Mouse (Mus musculus): Measurements from ENCODE around the gene Nos3. TPM values are rescaled to one million over a fixed set of nuclear protein-coding genes. Genes with fewer than 3 reads are reported as not detected.

The Nos3 gene
- polyA plus RNA-seq, 1 experiment from 2014 or later: 7.4 TPM

DNA sequence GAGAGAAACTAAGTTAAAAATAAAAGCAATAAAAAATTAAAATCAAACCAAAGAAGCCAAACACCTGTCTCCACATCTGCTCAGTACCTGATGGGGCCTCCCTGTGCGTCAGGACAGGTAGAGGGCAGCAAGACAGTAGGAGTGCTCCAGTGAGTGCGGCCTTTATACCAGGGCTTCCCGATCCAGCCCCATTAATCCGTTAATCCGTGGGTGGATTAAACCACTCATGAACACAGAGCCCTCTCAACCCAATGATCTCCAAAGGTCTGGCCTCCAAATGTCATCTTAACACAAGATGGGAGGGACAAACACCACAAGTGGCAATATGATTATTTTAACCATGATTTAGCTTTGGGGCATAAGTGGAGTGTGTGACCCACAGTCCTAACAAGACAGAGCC, 9.2 kb downstream of the Nos3 start:
- 55% methylated on average over 5 of the region's 5 CpGs for WGBS
- H3K9ac ChIP-seq (ENCODE audit: low read length): no peak overlapping the region
- H3K4me2 ChIP-seq (ENCODE audit: low read depth, low read length, severe bottlenecking): no peak overlapping the region
- H3K36me3 ChIP-seq (ENCODE audit: control insufficient read depth, insufficient read depth, low read length): no peaks in the 10 kb centered on the region
- DNase-seq (ENCODE audit: low spot score) (no peak), ATAC-seq (replicated peaks; ENCODE audit: low FRiP score) (no peak)
- H3K27ac ChIP-seq (ENCODE audit: low read depth, low read length): no peak overlapping the region
- H3K27me3 ChIP-seq (ENCODE audit: control insufficient read depth, insufficient read depth, low read length): no peaks in the 10 kb centered on the region
- H3K9me3 ChIP-seq (ENCODE audit: control insufficient read depth, low read length): no peaks in the 10 kb centered on the region
- no peaks in the 10 kb centered on the region for H3K4me1 ChIP-seq (replicated peaks; ENCODE audit: control insufficient read depth, insufficient read depth, low read length)
- H3K4me3 ChIP-seq (ENCODE audit: low read depth, low read length): no peak overlapping the region

DNA sequence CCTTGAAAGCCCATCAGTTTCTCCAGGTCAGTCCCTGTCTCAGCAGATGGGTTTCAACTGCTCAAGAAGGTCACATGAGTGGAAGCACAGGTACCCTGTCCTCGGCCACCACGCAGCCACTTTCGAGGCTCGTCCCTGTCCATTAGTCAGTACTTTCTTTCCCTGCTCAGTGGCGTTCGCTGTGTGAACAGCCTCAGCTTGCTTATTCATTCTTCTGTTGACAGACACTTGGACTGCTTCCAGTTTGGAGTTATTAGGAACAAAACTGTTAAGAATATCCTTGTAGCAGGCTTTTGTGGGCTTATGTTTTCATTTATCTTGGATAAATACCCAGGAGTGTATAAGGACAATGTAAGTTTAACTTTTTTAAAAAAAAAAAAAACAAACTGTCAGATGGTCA, 9.6 kb downstream of the Nos3 start:
- no peaks in the 10 kb centered on the region for H3K36me3 ChIP-seq (ENCODE audit: control insufficient read depth, insufficient read depth, low read length)
- no peak for DNase-seq (ENCODE audit: low spot score)

DNA sequence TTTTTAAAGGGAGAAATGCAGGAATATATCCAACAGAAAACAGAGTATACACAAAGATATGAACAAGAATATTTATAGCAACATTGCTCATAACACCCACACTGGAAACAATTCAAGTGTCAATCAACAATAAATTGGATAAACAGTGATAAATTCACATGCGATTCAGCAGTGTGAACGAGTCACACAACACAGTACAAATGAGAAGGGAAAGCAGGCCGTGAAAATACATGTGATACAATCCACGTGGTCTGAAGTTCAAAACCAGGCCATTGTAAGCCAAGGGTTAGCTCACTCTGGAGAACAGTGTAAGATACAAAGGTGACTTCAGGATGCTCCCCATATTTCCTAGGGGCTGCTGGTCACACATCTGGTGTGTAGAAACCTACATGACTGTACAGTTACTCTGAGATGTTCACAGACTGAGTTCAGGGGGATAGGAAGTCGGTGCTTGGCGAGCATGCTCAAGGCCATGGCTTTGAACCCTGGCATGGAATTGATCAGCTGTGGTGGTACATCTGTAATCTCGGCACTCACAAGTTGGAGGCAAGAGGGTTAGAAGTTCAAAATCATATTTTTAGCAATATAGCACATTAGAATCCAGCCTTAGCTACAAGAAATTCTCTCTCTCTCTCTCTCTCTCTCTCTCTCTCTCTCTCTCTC, 10.2 kb downstream of the Nos3 start:
- no peaks in the 10 kb centered on the region for H3K36me3 ChIP-seq (ENCODE audit: control insufficient read depth, insufficient read depth, low read length)
- no peak for DNase-seq (ENCODE audit: low spot score)
- 85% methylated on average over 7 of the region's 7 CpGs for WGBS
- H3K4me3 ChIP-seq (ENCODE audit: low read depth, low read length): no peak overlapping the region
- ATAC-seq (replicated peaks; ENCODE audit: low FRiP score): no peak
- no peak overlapping the region for H3K4me2 ChIP-seq (ENCODE audit: low read depth, low read length, severe bottlenecking)
- H3K27me3 ChIP-seq (ENCODE audit: control insufficient read depth, insufficient read depth, low read length): no peaks in the 10 kb centered on the region
- H3K9ac ChIP-seq (ENCODE audit: low read length): no peak overlapping the region
- no peaks in the 10 kb centered on the region for H3K4me1 ChIP-seq (replicated peaks; ENCODE audit: control insufficient read depth, insufficient read depth, low read length)
- no peak overlapping the region for H3K27ac ChIP-seq (ENCODE audit: low read depth, low read length)
- no peaks in the 10 kb centered on the region for H3K9me3 ChIP-seq (ENCODE audit: control insufficient read depth, low read length)

More for the DNA sequence above, 9.6 kb downstream of the Nos3 start:
- Histone ChIP-seq H3K4me1 (replicated peaks; ENCODE audit: control insufficient read depth, insufficient read depth, low read length) (no peaks in the 10 kb centered on the region), H3K27ac (ENCODE audit: low read depth, low read length) (no peak overlapping the region), H3K4me3 (ENCODE audit: low read depth, low read length) (no peak overlapping the region), H3K27me3 (ENCODE audit: control insufficient read depth, insufficient read depth, low read length) (no peaks in the 10 kb centered on the region), H3K9ac (ENCODE audit: low read length) (no peak overlapping the region), H3K4me2 (ENCODE audit: low read depth, low read length, severe bottlenecking) (no peak overlapping the region), H3K9me3 (ENCODE audit: control insufficient read depth, low read length) (no peaks in the 10 kb centered on the region)
- ATAC-seq (replicated peaks; ENCODE audit: low FRiP score): no peak
- 79% methylated on average over 6 of the region's 6 CpGs for WGBS

DNA sequence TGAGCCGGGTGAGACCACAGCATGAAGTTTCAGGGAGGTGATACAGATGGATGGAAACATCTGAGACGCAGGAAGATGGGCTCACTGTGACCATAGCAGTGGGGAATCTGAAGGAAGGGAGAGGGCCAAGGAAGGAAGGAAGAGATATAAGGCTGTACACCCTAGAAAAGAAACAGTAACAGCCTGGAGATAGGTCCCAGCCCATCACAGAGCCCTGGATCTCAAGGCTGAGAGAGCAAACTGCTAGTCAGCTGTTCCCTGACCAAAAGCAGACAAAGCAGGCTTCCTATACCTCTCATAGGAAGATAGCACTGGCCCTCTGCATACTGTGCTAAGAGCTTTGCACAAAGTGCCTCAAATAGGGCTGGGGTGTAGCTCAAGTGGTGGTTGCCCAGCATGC, 14.1 kb downstream of the Nos3 start:
- Histone ChIP-seq H3K9me3 (ENCODE audit: control insufficient read depth, low read length) (no peaks in the 10 kb centered on the region), H3K4me2 (ENCODE audit: low read depth, low read length, severe bottlenecking) (no peak overlapping the region), H3K36me3 (ENCODE audit: control insufficient read depth, insufficient read depth, low read length) (no peaks in the 10 kb centered on the region), H3K27ac (ENCODE audit: low read depth, low read length) (no peak overlapping the region), H3K27me3 (ENCODE audit: control insufficient read depth, insufficient read depth, low read length) (no peaks in the 10 kb centered on the region), H3K9ac (ENCODE audit: low read length) (no peak overlapping the region), H3K4me3 (ENCODE audit: low read depth, low read length) (no peak overlapping the region), H3K4me1 (replicated peaks; ENCODE audit: control insufficient read depth, insufficient read depth, low read length) (peaks cover 6% of the 10 kb centered on the region; the same call in 1 of the 2 replicates)
- no peak for DNase-seq (ENCODE audit: low spot score)
- WGBS: 77% methylated on average over 2 of the region's 2 CpGs
- no peak for ATAC-seq (replicated peaks; ENCODE audit: low FRiP score)

- no peak for ATAC-seq (replicated peaks; ENCODE audit: low FRiP score)
- Histone ChIP-seq H3K9ac (ENCODE audit: low read length) (no peak overlapping the region), H3K27me3 (ENCODE audit: control insufficient read depth, insufficient read depth, low read length) (no peaks in the 10 kb centered on the region), H3K9me3 (ENCODE audit: control insufficient read depth, low read length) (no peaks in the 10 kb centered on the region), H3K36me3 (ENCODE audit: control insufficient read depth, insufficient read depth, low read length) (no peaks in the 10 kb centered on the region), H3K4me2 (ENCODE audit: low read depth, low read length, severe bottlenecking) (no peak overlapping the region), H3K27ac (ENCODE audit: low read depth, low read length) (no peak overlapping the region), H3K4me3 (ENCODE audit: low read depth, low read length) (no peak overlapping the region), H3K4me1 (replicated peaks; ENCODE audit: control insufficient read depth, insufficient read depth, low read length) (peaks cover 6% of the 10 kb centered on the region; the same call in 1 of the 2 replicates)
- DNase-seq (ENCODE audit: low spot score): no peak
- WGBS: 80% methylated on average over 4 of the region's 4 CpGs
Observed at GRCm38 (mm10) chr5:24379501-24379900, 14.9 kb downstream of the Nos3 start.

DNA sequence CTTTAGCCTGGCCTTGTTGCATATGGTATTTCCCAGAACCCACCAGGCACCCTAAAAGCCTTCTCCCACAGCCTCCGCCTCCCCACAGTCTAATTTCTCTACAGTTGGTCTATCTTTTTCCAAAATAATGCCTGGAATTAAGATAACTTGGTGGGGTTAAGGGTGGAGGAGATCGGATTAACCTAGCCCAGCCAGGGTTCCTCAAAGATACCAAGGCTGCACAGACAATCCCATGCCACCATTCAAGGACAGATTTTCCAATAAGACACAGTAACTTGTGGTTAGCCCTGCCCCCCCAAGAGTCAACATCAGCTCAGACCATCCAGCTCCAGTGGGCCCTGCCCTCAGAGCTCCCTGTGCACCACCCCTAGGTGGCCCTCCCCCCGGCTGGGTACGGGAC, 15.9 kb downstream of the Nos3 start:
- WGBS: 90% methylated on average over 4 of the region's 4 CpGs
- no peak for ATAC-seq (replicated peaks; ENCODE audit: low FRiP score)
- Histone ChIP-seq H3K4me2 (ENCODE audit: low read depth, low read length, severe bottlenecking) (no peak overlapping the region), H3K9me3 (ENCODE audit: control insufficient read depth, low read length) (no peaks in the 10 kb centered on the region), H3K4me3 (ENCODE audit: low read depth, low read length) (no peak overlapping the region), H3K9ac (ENCODE audit: low read length) (no peak overlapping the region), H3K36me3 (ENCODE audit: control insufficient read depth, insufficient read depth, low read length) (no peaks in the 10 kb centered on the region), H3K4me1 (replicated peaks; ENCODE audit: control insufficient read depth, insufficient read depth, low read length) (peaks cover 6% of the 10 kb centered on the region; the same call in 1 of the 2 replicates), H3K27ac (ENCODE audit: low read depth, low read length) (no peak overlapping the region), H3K27me3 (ENCODE audit: control insufficient read depth, insufficient read depth, low read length) (no peaks in the 10 kb centered on the region)
- no peak for DNase-seq (ENCODE audit: low spot score)

GRCm38 (mm10) chr5:24381486-24381885, 16.9 kb downstream of the Nos3 start:
- Histone ChIP-seq H3K4me2 (ENCODE audit: low read depth, low read length, severe bottlenecking) (no peak overlapping the region), H3K4me3 (ENCODE audit: low read depth, low read length) (no peak overlapping the region), H3K4me1 (replicated peaks; ENCODE audit: control insufficient read depth, insufficient read depth, low read length) (peaks cover 6% of the 10 kb centered on the region; the same call in 1 of the 2 replicates), H3K9ac (ENCODE audit: low read length) (no peak overlapping the region), H3K27ac (ENCODE audit: low read depth, low read length) (no peak overlapping the region), H3K9me3 (ENCODE audit: control insufficient read depth, low read length) (no peaks in the 10 kb centered on the region), H3K36me3 (ENCODE audit: control insufficient read depth, insufficient read depth, low read length) (no peaks in the 10 kb centered on the region), H3K27me3 (ENCODE audit: control insufficient read depth, insufficient read depth, low read length) (peaks cover 8% of the 10 kb centered on the region)
- no peak for ATAC-seq (replicated peaks; ENCODE audit: low FRiP score)
- 66% methylated on average over 6 of the region's 6 CpGs for WGBS
- DNase-seq (ENCODE audit: low spot score): no peak

DNA sequence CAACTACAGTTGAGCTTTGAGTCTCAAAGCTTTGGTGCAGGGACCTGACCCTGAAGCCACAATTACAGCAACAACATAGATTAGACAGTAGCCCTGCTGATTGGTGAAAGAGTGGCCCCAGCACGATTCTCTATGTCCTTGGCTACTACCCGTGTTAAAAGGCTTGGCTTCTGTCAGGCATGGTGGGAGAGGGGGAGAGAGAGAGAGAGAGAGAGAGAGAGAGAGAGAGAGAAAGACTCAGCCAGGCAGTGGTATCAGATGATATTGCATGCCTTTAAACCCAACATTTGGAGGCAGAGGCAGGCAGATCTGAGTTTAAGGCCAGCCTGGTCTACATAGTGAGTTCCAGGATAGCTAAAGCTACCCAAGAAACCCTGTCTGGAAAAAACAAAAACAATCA, 17.4 kb downstream of the Nos3 start:
- ATAC-seq (replicated peaks; ENCODE audit: low FRiP score) (no peak), DNase-seq (ENCODE audit: low spot score) (no peak)
- WGBS: 64% methylated on average over 2 of the region's 2 CpGs
- no peak overlapping the region for H3K9ac ChIP-seq (ENCODE audit: low read length)
- H3K4me3 ChIP-seq (ENCODE audit: low read depth, low read length): no peak overlapping the region
- H3K27me3 ChIP-seq (ENCODE audit: control insufficient read depth, insufficient read depth, low read length): peaks cover 13% of the 10 kb centered on the region
- peaks cover 6% of the 10 kb centered on the region; the same call in 1 of the 2 replicates for H3K4me1 ChIP-seq (replicated peaks; ENCODE audit: control insufficient read depth, insufficient read depth, low read length)
- no peaks in the 10 kb centered on the region for H3K9me3 ChIP-seq (ENCODE audit: control insufficient read depth, low read length)
- H3K36me3 ChIP-seq (ENCODE audit: control insufficient read depth, insufficient read depth, low read length): no peaks in the 10 kb centered on the region
- H3K4me2 ChIP-seq (ENCODE audit: low read depth, low read length, severe bottlenecking): no peak overlapping the region
- no peak overlapping the region for H3K27ac ChIP-seq (ENCODE audit: low read depth, low read length)

All from forebrain, embryonic 11.5 days (tissue).